Mouse (Mus musculus) testis, adult 2 months (tissue): ENCODE results near the gene Dot1l.

Experiments
- CTCF ChIP-seq: fragments of 200-500 bp; IDR thresholded peaks from 2 replicates; pipeline ENCODE4 v1.5.1; 2012; ENCODE audit warnings: low read depth, mild to moderate bottlenecking, inconsistent platforms, low read length, moderate library complexity; ENCODE audit not compliant: control insufficient read depth, insufficient read depth, insufficient replicate concordance
- POLR2A ChIP-seq: fragments of 200-500 bp; IDR thresholded peaks from 2 replicates; pipeline ENCODE4 v1.6.1; 2012; ENCODE audit warnings: low read depth, mild to moderate bottlenecking, inconsistent platforms, low read length, moderate library complexity; ENCODE audit not compliant: control insufficient read depth

GRCm38 (mm10) chr10:80798150-80799006 lies 43.4 kb downstream of the Dot1l start, which contains the start of the genes Sf3a2 and Plekhj1:
- TF ChIP-seq CTCF (no peak), POLR2A (peak; percentile 89)
